In genomic region chr8:121792627-121793026, GRCm38 (mm10) we compare ENCODE assay signal across 8 mouse cellular contexts. TPM values are rescaled to one million over a fixed set of nuclear protein-coding genes. Genes with fewer than 3 reads are reported as not detected.
A peak's percentile ranks its signal among the peaks of the same experiment; 100 is the strongest.
DNase-seq lines count a peak whose midpoint lies in the region; ATAC-seq and TF ChIP-seq lines count a peak whose summit lies in the region.

No protein-coding gene starts in this region.

- no peak for TF ChIP-seq CTCF in forebrain, postnatal 0 days (IDR thresholded peaks at IDR 0.05; ENCODE audit: low read depth)
- TF ChIP-seq CTCF in stomach, postnatal 0 days (IDR thresholded peaks at IDR 0.05; ENCODE audit: low read depth) = no peak

- no peak for TF ChIP-seq EP300 in stomach, postnatal 0 days (optimal IDR thresholded peaks at IDR 0.05)

- no peak overlapping the region for H3K27ac ChIP-seq in forebrain, postnatal 0 days (ENCODE audit: low read depth, low read length)
- H3K27ac ChIP-seq in forebrain, embryonic 11.5 days (ENCODE audit: low read depth, low read length) = no peak overlapping the region
- H3K27ac ChIP-seq in stomach, embryonic 16.5 days (ENCODE audit: low read length) = peak overlapping the region; percentile 52
- no peak overlapping the region for H3K27ac ChIP-seq in stomach, postnatal 0 days (replicated peaks)
- peak overlapping the region; percentile 66 for H3K27ac ChIP-seq in lung, embryonic 15.5 days

- no peak for DNase-seq in forebrain, postnatal 0 days
- no peak for DNase-seq in forebrain, embryonic 11.5 days (ENCODE audit: low spot score)
- DNase-seq in stomach, postnatal 0 days (ENCODE audit: low spot score) = no peak
- no peak for DNase-seq in gastrocnemius, postnatal 36 days
- no peak for DNase-seq in MN1 (ENCODE audit: low spot score)
- DNase-seq in frontal cortex, postnatal 25 days (ENCODE audit: low spot score in 2 of 2) = no peak

- no peak overlapping the region for H3K9ac ChIP-seq in forebrain, postnatal 0 days
- no peak overlapping the region for H3K9ac ChIP-seq in forebrain, embryonic 11.5 days (ENCODE audit: low read length)
- no peak overlapping the region for H3K9ac ChIP-seq in stomach, embryonic 16.5 days (ENCODE audit: low read length)
- H3K9ac ChIP-seq in stomach, postnatal 0 days (ENCODE audit: low read length) = no peak overlapping the region
- H3K9ac ChIP-seq in lung, embryonic 15.5 days = no peak overlapping the region

- peaks cover 37% of the 10 kb centered on the region for H3K36me3 ChIP-seq in forebrain, postnatal 0 days (ENCODE audit: insufficient read depth)
- peaks cover 4% of the 10 kb centered on the region; the same call in 1 of the 2 replicates for H3K36me3 ChIP-seq in forebrain, embryonic 11.5 days (ENCODE audit: control insufficient read depth, insufficient read depth, low read length)
- H3K36me3 ChIP-seq in stomach, embryonic 16.5 days (ENCODE audit: control insufficient read depth, insufficient read depth, low read length) = no peaks in the 10 kb centered on the region
- H3K36me3 ChIP-seq in stomach, postnatal 0 days (ENCODE audit: control insufficient read depth, insufficient read depth, low read length) = peaks cover 2% of the 10 kb centered on the region; the same call in 1 of the 2 replicates
- H3K36me3 ChIP-seq in lung, embryonic 15.5 days = peaks cover 23% of the 10 kb centered on the region

- whole genome bisulfite sequencing in forebrain, postnatal 0 days = 84% methylated on average over 4 of the region's 4 CpGs
- 77% methylated on average over 4 of the region's 4 CpGs for WGBS in forebrain, embryonic 11.5 days
- WGBS in stomach, embryonic 16.5 days = 57% methylated on average over 4 of the region's 4 CpGs
- 57% methylated on average over 4 of the region's 4 CpGs for WGBS in stomach, postnatal 0 days
- 51% methylated on average over 4 of the region's 4 CpGs for WGBS in lung, embryonic 15.5 days

- no peak overlapping the region for H3K4me2 ChIP-seq in forebrain, postnatal 0 days (ENCODE audit: low read depth)
- H3K4me2 ChIP-seq in forebrain, embryonic 11.5 days (ENCODE audit: low read depth, low read length, severe bottlenecking) = no peak overlapping the region
- H3K4me2 ChIP-seq in stomach, embryonic 16.5 days (ENCODE audit: low read depth, low read length) = no peak overlapping the region
- no peak overlapping the region for H3K4me2 ChIP-seq in stomach, postnatal 0 days (replicated peaks; ENCODE audit: low read depth)
- no peak overlapping the region for H3K4me2 ChIP-seq in lung, embryonic 15.5 days

- H3K27me3 ChIP-seq in forebrain, postnatal 0 days (ENCODE audit: insufficient read depth, low read length) = no peaks in the 10 kb centered on the region
- H3K27me3 ChIP-seq in forebrain, embryonic 11.5 days (ENCODE audit: control insufficient read depth, insufficient read depth, low read length) = no peaks in the 10 kb centered on the region
- no peaks in the 10 kb centered on the region for H3K27me3 ChIP-seq in stomach, embryonic 16.5 days (ENCODE audit: control insufficient read depth, insufficient read depth, low read length)
- H3K27me3 ChIP-seq in stomach, postnatal 0 days (ENCODE audit: control insufficient read depth, insufficient read depth, low read length) = no peaks in the 10 kb centered on the region
- no peaks in the 10 kb centered on the region for H3K27me3 ChIP-seq in lung, embryonic 15.5 days

- H3K4me1 ChIP-seq in forebrain, postnatal 0 days (ENCODE audit: insufficient read depth) = no peaks in the 10 kb centered on the region
- H3K4me1 ChIP-seq in forebrain, embryonic 11.5 days (replicated peaks; ENCODE audit: control insufficient read depth, insufficient read depth, low read length) = no peaks in the 10 kb centered on the region
- H3K4me1 ChIP-seq in stomach, embryonic 16.5 days (ENCODE audit: control insufficient read depth, insufficient read depth, low read length) = no peaks in the 10 kb centered on the region
- H3K4me1 ChIP-seq in stomach, postnatal 0 days (replicated peaks; ENCODE audit: control insufficient read depth, insufficient read depth) = no peaks in the 10 kb centered on the region
- peaks cover 13% of the 10 kb centered on the region for H3K4me1 ChIP-seq in lung, embryonic 15.5 days

- intact Hi-C loops in gastrocnemius, postnatal 36 days (cut with DNase I) = no loop called here

- peak; percentile 19; the same call in 1 of the 2 replicates for ATAC-seq in forebrain, postnatal 0 days
- no peak for ATAC-seq in forebrain, embryonic 11.5 days (replicated peaks; ENCODE audit: low FRiP score)
- no peak for ATAC-seq in stomach, embryonic 16.5 days (ENCODE audit: insufficient read depth, low FRiP score)
- no peak for ATAC-seq in stomach, postnatal 0 days (ENCODE audit: low FRiP score, low TSS enrichment)
- peak; percentile 56 for ATAC-seq in lung, embryonic 15.5 days (ENCODE audit: borderline replicate concordance, extremely low read depth, low FRiP score, low TSS enrichment)

- H3K9me3 ChIP-seq in forebrain, postnatal 0 days (ENCODE audit: low read length) = no peaks in the 10 kb centered on the region
- H3K9me3 ChIP-seq in forebrain, embryonic 11.5 days (ENCODE audit: control insufficient read depth, low read length) = no peaks in the 10 kb centered on the region
- no peaks in the 10 kb centered on the region for H3K9me3 ChIP-seq in stomach, embryonic 16.5 days (replicated peaks; ENCODE audit: control insufficient read depth, low read length)
- no peaks in the 10 kb centered on the region for H3K9me3 ChIP-seq in stomach, postnatal 0 days (ENCODE audit: control insufficient read depth, low read length)
- no peaks in the 10 kb centered on the region for H3K9me3 ChIP-seq in lung, embryonic 15.5 days

- H3K4me3 ChIP-seq in forebrain, postnatal 0 days (ENCODE audit: low read depth, low read length) = no peak overlapping the region
- no peak overlapping the region for H3K4me3 ChIP-seq in forebrain, embryonic 11.5 days (ENCODE audit: low read depth, low read length)
- no peak overlapping the region for H3K4me3 ChIP-seq in stomach, embryonic 16.5 days (replicated peaks; ENCODE audit: low read length)
- H3K4me3 ChIP-seq in stomach, postnatal 0 days (ENCODE audit: low read depth, low read length) = no peak overlapping the region
- H3K4me3 ChIP-seq in lung, embryonic 15.5 days = no peak overlapping the region

RNA-seq across cellular contexts. Expression of gene Klhdc4, which starts 36.7 kb away (rescaled TPM):
- 46.1 and 51.4 TPM in 2 replicates for total RNA-seq in forebrain, postnatal 0 days (2014; rRNA removed)
- polyA plus RNA-seq in forebrain, postnatal 0 days (2015; fragmentation: Nextera tagmentation; extraction: Ambion mirVana) = 40.1 and 40.3 TPM in 2 replicates
- 55.4 and 59.8 TPM in 2 replicates for polyA plus RNA-seq in forebrain, embryonic 11.5 days (2014; fragmentation: Nextera tagmentation; extraction: Ambion mirVana)
- polyA plus RNA-seq in stomach, embryonic 16.5 days (2015; fragmentation: Nextera tagmentation; extraction: Ambion mirVana) = 34.3 and 39.3 TPM in 2 replicates
- polyA plus RNA-seq in stomach, postnatal 0 days (2015; fragmentation: Nextera tagmentation; extraction: Ambion mirVana) = 13.7 and 14.7 TPM in 2 replicates
- 39.4 and 41.8 TPM in 2 replicates for polyA plus RNA-seq in lung, embryonic 15.5 days (2015; fragmentation: Nextera tagmentation; extraction: Ambion mirVana)
- 1 to 10 TPM; 9.0 TPM for total RNA-seq in gastrocnemius, postnatal 36 days (2021)

Comparison
In these comparisons a context has a peak if more than half of its experiments do, and no peak if none do; other contexts are left out.
1. ATAC-seq: peak in forebrain, postnatal 0 days (single experiment) and lung, embryonic 15.5 days (single experiment); none in forebrain, embryonic 11.5 days (single experiment), stomach, embryonic 16.5 days (single experiment) and stomach, postnatal 0 days (single experiment).
2. H3K27ac ChIP-seq: peak in stomach, embryonic 16.5 days (single experiment) and lung, embryonic 15.5 days (single experiment); none in forebrain, postnatal 0 days (single experiment), forebrain, embryonic 11.5 days (single experiment) and stomach, postnatal 0 days (single experiment).